Mouse (Mus musculus): Measurements from ENCODE around the gene Celf1. TPM values are rescaled to one million over a fixed set of nuclear protein-coding genes. Genes with fewer than 3 reads are reported as not detected.
A peak's percentile ranks its signal among the peaks of the same experiment; 100 is the strongest.
"Not testable (repeated sequence)": the region's sequence is repeated elsewhere in the genome, so short reads cannot be mapped to it uniquely, and the experiment has no call there.

Gene Celf1
- 89.9 and 97.9 TPM in 2 replicates for total RNA-seq (2021)
- long read RNA-seq, experiment 1, full-length matches to known transcripts: 5 of 20 reads
- long read RNA-seq, experiment 1, partial matches to known transcripts: 1 of 20 reads
- long read RNA-seq, experiment 1, other reads (novel, unspliced or antisense): 14 of 20 reads
- long read RNA-seq, experiment 2, full-length matches to known transcripts: 3 of 16 reads
- long read RNA-seq, experiment 2, partial matches to known transcripts: 5 of 16 reads
- long read RNA-seq, experiment 2, other reads (novel, unspliced or antisense): 8 of 16 reads

GRCm38 (mm10) chr2:90940233-90941229 is at the start of gene Celf1:
Gene Celf1 (plus strand): TSS chr2:90940382.
- DNase-seq: peak; percentile 93

DNA sequence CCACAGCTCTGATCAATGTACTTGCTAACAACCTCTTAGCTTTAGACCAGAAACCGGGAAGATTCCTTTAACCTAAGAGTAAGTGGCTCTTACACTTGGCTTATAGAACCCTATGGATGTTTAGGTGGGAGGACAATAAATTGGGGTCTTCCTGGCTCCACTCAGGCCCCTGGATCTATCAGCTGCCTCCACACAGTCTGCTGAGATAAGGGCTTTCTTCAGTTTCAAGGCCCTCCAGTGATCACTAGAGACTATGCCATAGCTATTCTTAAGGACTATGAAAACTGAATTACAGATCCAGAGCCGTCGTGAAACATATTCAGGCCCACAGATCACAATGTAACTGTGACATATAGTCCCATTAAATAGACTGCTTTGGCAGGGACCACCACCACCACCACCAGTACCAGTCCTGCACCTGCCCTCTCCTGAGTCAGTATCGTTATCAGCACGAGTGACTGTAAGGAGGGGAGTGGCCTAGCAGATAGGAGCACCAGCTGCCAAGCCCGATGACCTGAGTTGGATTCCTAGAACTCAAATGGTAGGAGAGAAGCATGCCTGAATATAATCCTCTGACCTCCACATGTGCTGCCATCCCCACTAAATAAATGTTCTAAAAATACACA is 46.4 kb upstream of the Celf1 start:
- no peak for DNase-seq

DNA sequence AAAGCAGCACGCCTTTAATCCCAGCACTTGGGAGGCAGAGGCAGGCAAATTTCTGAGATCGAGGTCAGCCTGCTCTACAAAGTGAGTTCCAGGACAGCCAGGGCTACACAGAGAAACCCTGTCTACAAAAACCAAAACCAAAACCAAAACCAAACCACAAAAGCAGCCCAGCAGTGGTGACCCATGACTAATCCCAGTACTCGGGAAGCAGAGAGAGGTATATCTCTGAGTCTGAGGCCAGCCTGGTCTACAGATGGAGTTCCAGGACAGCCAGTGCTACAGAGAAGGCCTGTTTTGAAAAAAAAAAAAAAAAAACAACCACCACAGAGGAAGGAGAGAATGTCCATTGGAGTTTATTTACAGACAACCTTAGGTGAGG is 45.9 kb upstream of the Celf1 start:
- DNase-seq: not testable (repeated sequence)

- DNase-seq: no peak
These were observed 36.8 kb upstream of the Celf1 start for GRCm38 (mm10) chr2:90903398-90903797.

DNA sequence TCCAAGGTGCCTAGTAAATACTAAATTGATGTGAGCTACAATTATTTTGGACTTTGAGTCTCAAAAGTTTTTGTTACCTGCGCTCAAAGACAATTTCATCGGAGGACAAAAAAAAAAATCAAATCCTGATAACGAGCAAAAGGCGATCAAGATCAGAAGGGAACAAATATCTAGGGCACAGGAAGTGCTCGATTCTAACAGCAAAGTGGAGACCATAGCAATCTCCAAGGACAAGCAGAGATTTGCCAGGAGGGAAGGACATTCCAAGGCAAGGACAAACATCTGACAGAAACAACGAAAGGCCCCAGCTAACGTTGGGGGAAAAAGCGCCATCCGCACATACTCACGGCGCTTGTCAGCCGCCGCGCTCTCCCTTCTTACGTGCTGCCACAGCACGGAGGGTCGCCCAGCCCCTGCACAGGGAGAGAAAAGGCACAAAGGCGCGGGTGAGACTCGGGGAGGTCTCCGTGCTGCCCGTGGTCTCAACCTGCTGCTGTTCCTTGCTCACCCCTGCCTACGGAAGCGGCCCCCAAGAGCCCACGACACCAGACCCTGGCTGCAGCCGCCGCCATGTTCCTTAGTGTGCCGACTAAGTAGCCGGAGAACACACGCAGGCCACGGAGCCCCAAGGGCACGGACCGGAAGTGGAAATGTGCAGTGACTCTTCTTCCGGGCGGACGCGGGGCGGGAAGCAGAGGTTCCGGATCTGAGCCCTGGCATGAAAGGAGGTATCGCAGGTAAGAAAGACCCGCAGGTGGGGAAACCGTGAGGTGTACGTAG is 35.9 kb upstream of the Celf1 start, which contains the start of the genes Kbtbd4 and Ndufs3:
TSS of gene Kbtbd4 (plus strand) at position 665 of the 780 bp plus-strand sequence.
TSS of gene Ndufs3 (minus strand) at position 752 of the 780 bp plus-strand sequence.
- DNase-seq: peak; percentile 94

- DNase-seq: peak; percentile 63
These were observed 35.3 kb upstream of the Celf1 start for GRCm38 (mm10) chr2:90904856-90905224.

GRCm38 (mm10) chr2:90906721-90907120 is 33.5 kb upstream of the Celf1 start:
- no peak for DNase-seq

GRCm38 (mm10) chr2:90910861-90911260 is 29.3 kb upstream of the Celf1 start:
- DNase-seq: no peak

DNA sequence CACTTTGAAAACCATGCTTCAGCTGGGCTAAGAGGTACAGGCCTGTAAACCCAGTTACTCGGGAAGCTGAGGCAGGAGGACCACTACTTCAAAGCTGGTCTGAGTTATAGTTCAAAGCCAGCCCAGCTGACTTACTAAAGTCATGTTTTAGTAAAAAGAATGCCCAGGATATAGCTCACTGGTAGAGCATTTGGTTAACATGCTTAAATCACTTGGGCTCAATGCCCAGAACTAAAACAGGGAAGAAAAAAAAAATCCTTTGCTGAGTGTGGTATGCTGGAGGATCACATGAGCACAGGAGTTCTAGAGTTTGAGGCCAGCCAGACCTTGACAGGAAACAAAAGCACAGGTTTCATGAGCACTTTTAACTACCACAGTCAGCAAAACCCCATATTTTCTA is 28.5 kb upstream of the Celf1 start:
- DNase-seq: no peak

DNA sequence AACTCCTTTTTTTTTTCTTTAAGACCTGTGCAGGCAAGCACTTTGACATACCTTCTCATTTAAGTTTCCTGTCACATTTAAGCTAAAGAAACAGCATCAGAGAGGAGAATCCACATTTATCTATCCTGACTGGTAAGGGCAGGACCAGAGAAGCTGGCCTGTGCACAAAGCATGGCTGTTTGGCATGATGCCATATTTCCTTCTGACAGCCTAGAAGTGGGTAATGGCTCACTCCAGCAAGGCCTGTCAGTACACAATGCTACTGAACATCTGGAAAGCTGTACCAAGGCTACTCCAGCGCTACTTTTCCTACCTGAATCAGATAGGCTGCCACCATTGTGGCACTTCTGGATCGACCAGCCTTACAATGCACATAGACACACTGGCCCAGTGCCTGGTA is 26.5 kb upstream of the Celf1 start:
- peak; percentile 62 for DNase-seq

GRCm38 (mm10) chr2:90915516-90915915 is 24.7 kb upstream of the Celf1 start:
- no peak for DNase-seq

GRCm38 (mm10) chr2:90916560-90917232 is 23.5 kb upstream of the Celf1 start:
- DNase-seq: no peak

DNA sequence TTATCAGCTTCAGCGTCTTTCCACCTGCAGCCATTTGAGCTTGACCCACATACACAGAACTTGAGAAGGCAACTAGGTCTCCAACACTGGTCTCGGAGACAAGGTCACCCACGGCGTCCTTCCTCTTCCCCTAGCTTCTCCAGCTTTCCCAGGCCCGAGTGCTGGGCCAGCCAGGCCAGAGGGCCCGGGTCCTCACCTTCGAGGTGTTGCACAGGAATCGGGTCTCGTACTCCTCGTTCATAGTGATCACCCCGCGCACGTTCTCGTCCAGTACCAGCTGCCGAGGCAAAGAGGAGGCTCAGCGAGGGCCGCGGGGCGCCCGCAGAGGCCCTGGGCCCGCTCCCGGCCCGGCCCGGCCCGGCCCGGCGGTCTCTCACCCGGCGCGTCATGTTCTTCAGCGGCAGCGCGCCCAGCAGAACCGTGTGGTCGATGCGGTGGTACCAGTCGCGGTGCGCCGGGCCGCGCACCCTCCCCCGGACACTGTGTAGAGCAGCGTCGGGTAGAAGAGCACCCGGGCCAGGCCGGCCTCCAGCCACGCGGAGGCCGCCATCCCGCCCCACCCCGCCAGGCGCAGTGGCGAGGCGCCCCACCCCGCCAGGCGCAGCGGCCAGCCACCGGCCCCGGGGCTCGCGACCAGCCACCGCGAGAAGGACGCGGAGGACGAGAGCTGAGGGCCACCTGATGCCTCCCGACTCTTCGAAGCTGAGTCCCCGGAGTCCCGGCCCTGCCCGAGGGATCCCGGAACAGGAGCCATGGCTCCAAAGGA is 22.8 kb upstream of the Celf1 start:
- DNase-seq: peak; percentile 91

- peak; percentile 42 for DNase-seq
These were observed 22.0 kb upstream of the Celf1 start for GRCm38 (mm10) chr2:90917999-90918698.

DNA sequence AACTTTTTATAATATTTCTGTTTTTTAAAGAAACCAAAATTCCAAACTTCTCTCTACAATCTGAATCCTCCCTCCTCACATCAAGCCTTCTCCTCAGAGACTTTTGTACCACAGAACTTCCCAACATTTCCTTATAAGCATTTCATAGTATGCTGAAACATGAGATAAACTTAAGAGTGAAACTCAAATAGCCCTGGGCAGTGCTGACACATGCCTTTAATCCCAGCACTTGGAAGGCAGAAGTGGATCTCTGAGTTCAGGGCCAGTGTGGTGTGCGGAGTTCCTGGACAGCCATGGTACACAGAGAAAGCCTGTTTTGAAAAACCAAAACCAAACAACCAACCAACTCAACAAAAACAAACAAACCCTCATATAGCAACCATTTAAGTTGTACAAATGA is 19.0 kb upstream of the Celf1 start:
- no peak for DNase-seq

- no peak for DNase-seq
These were observed 17.5 kb upstream of the Celf1 start for GRCm38 (mm10) chr2:90922636-90923035.

DNA sequence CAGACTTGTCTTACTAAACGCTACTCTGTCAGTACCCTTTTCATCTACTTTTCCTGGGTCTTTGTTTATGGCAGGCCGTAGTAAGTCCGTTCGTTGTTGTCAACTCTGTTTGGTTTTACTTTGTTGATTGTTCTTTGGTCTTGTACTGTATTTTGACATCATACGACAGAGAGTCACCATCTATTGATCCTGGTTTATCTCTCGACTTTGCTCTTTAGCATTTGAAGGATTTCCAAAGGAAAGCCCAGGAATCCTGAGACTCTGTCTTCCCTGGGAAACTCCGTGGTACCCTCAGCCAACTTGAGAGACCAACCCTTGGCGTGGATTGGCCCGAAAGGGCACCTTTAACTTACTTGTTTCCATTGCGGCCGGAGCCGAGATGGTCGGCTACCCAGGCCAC is 11.6 kb upstream of the Celf1 start:
- DNase-seq: no peak

- DNase-seq: no peak
These were observed 8.4 kb upstream of the Celf1 start for GRCm38 (mm10) chr2:90931829-90932228.

GRCm38 (mm10) chr2:90932273-90932672 is 7.9 kb upstream of the Celf1 start:
- DNase-seq: no peak

DNA sequence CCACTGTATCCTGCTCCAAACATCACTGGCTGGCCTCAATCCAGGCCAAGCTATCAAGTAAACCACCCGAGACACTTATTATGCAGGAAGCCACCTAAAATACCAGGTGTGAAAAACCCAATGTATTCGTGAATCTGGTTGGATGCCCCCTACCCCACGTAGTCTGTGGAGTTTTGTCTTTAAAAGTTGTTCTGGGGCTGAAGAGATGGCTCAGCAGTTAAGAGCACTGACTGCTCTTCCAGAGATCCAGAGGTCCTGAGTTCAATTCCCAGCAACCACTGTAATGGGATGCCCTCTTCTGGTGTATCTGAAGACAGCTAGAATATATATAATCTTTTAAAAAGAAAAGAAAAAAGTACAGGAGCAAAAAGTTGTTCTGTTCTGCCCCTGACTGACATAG is 1.8 kb upstream of the Celf1 start:
- DNase-seq: no peak

All from adrenal gland, postnatal 14 days (tissue).